Mouse (Mus musculus) MEL (cell line): ENCODE data around the gene Pqlc2. TPM values are rescaled to one million over a fixed set of nuclear protein-coding genes. Genes with fewer than 3 reads are reported as not detected.

Experiments used
- DNase-seq: peaks from one replicate; pipeline ENCODE4 v3.0.0; 2011; ENCODE audit warnings: low read depth, low spot score
- H3K27ac ChIP-seq: 2 replicates; pipeline ENCODE4 v1.5.1; 2012; ENCODE audit warnings: low read depth, mild to moderate bottlenecking, control low read depth, low read length, moderate library complexity; ENCODE audit not compliant: control insufficient read depth
- H3K27me3 ChIP-seq, 2 experiments: fragments of 150-350 bp in 1 of 2; sonication (generic) in 1 of 2; 2 replicates each; pipeline ENCODE4 v1.6.1; 2012; ENCODE audit warnings: low read length in 2 of 2, mild to moderate bottlenecking in 2 of 2, improper control_type of control experiment in 1 of 2, moderate library complexity in 1 of 2; ENCODE audit not compliant: insufficient read depth in 2 of 2, control insufficient read depth in 1 of 2
- H3K36me3 ChIP-seq, 2 experiments: 2 replicates each; pipeline ENCODE4 v1.6.1; 2012 to 2014; ENCODE audit warnings: low read length in 2 of 2, improper control_type of control experiment in 1 of 2, inconsistent platforms in 1 of 2, mild to moderate bottlenecking in 1 of 2; ENCODE audit not compliant: insufficient read depth in 2 of 2, control insufficient read depth in 1 of 2
- H3K4me1 ChIP-seq, 2 experiments: fragments of 150-350 bp in 1 of 2; sonication (generic) in 1 of 2; 2 replicates each; pipeline ENCODE4 v1.6.1; 2012; ENCODE audit warnings: low read length in 2 of 2, improper control_type of control experiment in 1 of 2, mild to moderate bottlenecking in 1 of 2; ENCODE audit not compliant: insufficient read depth in 2 of 2, control insufficient read depth in 1 of 2
- H3K4me3 ChIP-seq, 2 experiments: fragments of 150-350 bp in 1 of 2; sonication (generic) in 1 of 2; 2 replicates each; pipeline ENCODE4 v1.5.1; 2012; ENCODE audit warnings: low read depth in 2 of 2, low read length in 2 of 2, mild to moderate bottlenecking in 2 of 2, moderate library complexity in 2 of 2, control low read depth in 1 of 2, improper control_type of control experiment in 1 of 2; ENCODE audit not compliant: control insufficient read depth in 1 of 2, insufficient read depth in 1 of 2
- H3K79me2 ChIP-seq: 2 replicates; pipeline ENCODE4 v1.6.1; 2012; ENCODE audit warnings: mild to moderate bottlenecking, low read length, moderate library complexity; ENCODE audit not compliant: control insufficient read depth, poor library complexity, insufficient read depth
- H3K9ac ChIP-seq: 2 replicates; pipeline ENCODE4 v1.6.1; 2012; ENCODE audit warnings: low read depth, mild to moderate bottlenecking, control low read depth, low read length, moderate library complexity; ENCODE audit not compliant: control insufficient read depth, poor library complexity, severe bottlenecking
- H3K9me3 ChIP-seq: fragments of 150-350 bp; sonication (generic); replicated peaks from 2 replicates; pipeline ENCODE4 v1.6.1; 2012; ENCODE audit warnings: mild to moderate bottlenecking, low read length, improper control_type of control experiment, moderate library complexity; ENCODE audit not compliant: insufficient read depth
- BHLHE40 ChIP-seq: IDR thresholded peaks from 2 replicates; pipeline ENCODE4 v1.6.1; 2012; ENCODE audit warnings: low read depth, mild to moderate bottlenecking, inconsistent platforms, low read length, improper control_type of control experiment, borderline replicate concordance
- ELF1 ChIP-seq: IDR thresholded peaks from 2 replicates; pipeline ENCODE4 v1.6.1; 2014; ENCODE audit warnings: low read depth, mild to moderate bottlenecking, inconsistent platforms, low read length, improper control_type of control experiment, moderate library complexity
- EP300 ChIP-seq, 2 experiments: IDR thresholded peaks; 2 replicates each; pipeline ENCODE4 v1.6.1; 2011; ENCODE audit warnings: improper control_type of control experiment in 2 of 2, low read length in 2 of 2, low read depth in 1 of 2, mild to moderate bottlenecking in 1 of 2
- GATA1 ChIP-seq: IDR thresholded peaks from 2 replicates; pipeline ENCODE4 v1.6.1; 2011; ENCODE audit warnings: low read depth, low read length, improper control_type of control experiment
- HCFC1 ChIP-seq: IDR thresholded peaks from 2 replicates; pipeline ENCODE4 v1.6.1; 2012; ENCODE audit warnings: low read depth, mild to moderate bottlenecking, inconsistent platforms, low read length, improper control_type of control experiment, moderate library complexity
- KAT2A ChIP-seq: conservative IDR thresholded peaks from 2 replicates; pipeline ENCODE4 v1.6.1; 2012; ENCODE audit warnings: low read depth, low read length, improper control_type of control experiment, inconsistent platforms
- MAFK ChIP-seq: IDR thresholded peaks from 2 replicates; pipeline ENCODE4 v1.6.1; 2011; ENCODE audit warnings: low read depth, mild to moderate bottlenecking, low read length, improper control_type of control experiment, borderline replicate concordance
- MAX ChIP-seq: IDR thresholded peaks from 2 replicates; pipeline ENCODE4 v1.6.1; 2011; ENCODE audit warnings: low read length, improper control_type of control experiment
- MAZ ChIP-seq: IDR thresholded peaks from 2 replicates; pipeline ENCODE4 v1.6.1; 2012; ENCODE audit warnings: low read depth, mild to moderate bottlenecking, inconsistent platforms, low read length, improper control_type of control experiment
- MEF2A ChIP-seq: IDR thresholded peaks from 2 replicates; pipeline ENCODE4 v1.6.1; 2014; ENCODE audit warnings: low read depth, mild to moderate bottlenecking, inconsistent platforms, low read length, improper control_type of control experiment; ENCODE audit not compliant: poor library complexity, insufficient replicate concordance, severe bottlenecking; ENCODE audit errors: extremely low read depth
- MYB ChIP-seq: IDR thresholded peaks from 2 replicates; pipeline ENCODE4 v1.6.1; 2011; ENCODE audit warnings: mild to moderate bottlenecking, low read depth, low read length, improper control_type of control experiment
- NRF1 ChIP-seq: IDR thresholded peaks from 2 replicates; pipeline ENCODE4 v1.6.1; 2014; ENCODE audit warnings: low read depth, mild to moderate bottlenecking, inconsistent platforms, low read length, improper control_type of control experiment, moderate library complexity; ENCODE audit not compliant: poor library complexity, insufficient read depth, severe bottlenecking
- POLR2AphosphoS2 ChIP-seq: IDR thresholded peaks from 2 replicates; pipeline ENCODE4 v1.6.1; 2011; ENCODE audit warnings: low read length, improper control_type of control experiment
- POLR2AphosphoS5 ChIP-seq: IDR thresholded peaks from 2 replicates; pipeline ENCODE4 v1.6.1; 2012; ENCODE audit warnings: low read depth, borderline replicate concordance, mild to moderate bottlenecking, inconsistent platforms, low read length, moderate library complexity, mixed read lengths
- SIN3A ChIP-seq: IDR thresholded peaks from 2 replicates; pipeline ENCODE4 v1.6.1; 2012; ENCODE audit warnings: low read length, improper control_type of control experiment, inconsistent platforms
- SMC3 ChIP-seq: IDR thresholded peaks from 2 replicates; pipeline ENCODE4 v1.6.1; 2011; ENCODE audit warnings: low read depth, low read length, improper control_type of control experiment
- TAL1 ChIP-seq: IDR thresholded peaks from 2 replicates; pipeline ENCODE4 v1.6.1; 2012; ENCODE audit warnings: mild to moderate bottlenecking, inconsistent platforms, low read length, moderate library complexity, mixed read lengths
- TBP ChIP-seq: IDR thresholded peaks from 2 replicates; pipeline ENCODE4 v1.8.0; 2011; ENCODE audit warnings: low read depth, low read length, improper control_type of control experiment
- USF1 ChIP-seq: IDR thresholded peaks from 2 replicates; pipeline ENCODE4 v1.6.1; 2014; ENCODE audit warnings: low read depth, mild to moderate bottlenecking, inconsistent platforms, low read length, improper control_type of control experiment, moderate library complexity
- USF2 ChIP-seq, 2 experiments: IDR thresholded peaks; 2 replicates each; pipeline ENCODE4 v1.6.1; 2011 to 2012; ENCODE audit warnings: improper control_type of control experiment in 2 of 2, low read length in 2 of 2, borderline replicate concordance in 1 of 2, inconsistent platforms in 1 of 2, low read depth in 1 of 2, mild to moderate bottlenecking in 1 of 2; ENCODE audit not compliant: insufficient read depth in 1 of 2
- ZMIZ1 ChIP-seq: IDR thresholded peaks from 2 replicates; pipeline ENCODE4 v1.6.1; 2012; ENCODE audit warnings: low read depth, mild to moderate bottlenecking, inconsistent platforms, low read length, improper control_type of control experiment, moderate library complexity
- polyA plus RNA-seq, 2 experiments: library from polyadenylated mRNA; stranded (reverse) in 1 of 2; unstranded in 1 of 2; fragments of >175 nt in 1 of 2; fragments of >200 nt in 1 of 2; gene quantifications; 2 replicates each; pipeline versions ENCODE4 v1.2.1 to v1.2.4; 2012; ENCODE audit warnings: low replicate concordance in 2 of 2, low read depth in 1 of 2; ENCODE audit not compliant: insufficient read length in 2 of 2, insufficient read depth in 1 of 2, missing spikeins in 1 of 2
- total RNA-seq: library from RNA; depleted of rRNA; stranded (reverse); fragments of 300-350 nt; gene quantifications from 2 replicates; pipeline ENCODE4 v1.2.3, GENCODE M21; 2012

Gene Pqlc2
- total and polyA plus RNA-seq, 3 experiments, result 5.2 to 12.0 TPM; not detected in 1

DNA sequence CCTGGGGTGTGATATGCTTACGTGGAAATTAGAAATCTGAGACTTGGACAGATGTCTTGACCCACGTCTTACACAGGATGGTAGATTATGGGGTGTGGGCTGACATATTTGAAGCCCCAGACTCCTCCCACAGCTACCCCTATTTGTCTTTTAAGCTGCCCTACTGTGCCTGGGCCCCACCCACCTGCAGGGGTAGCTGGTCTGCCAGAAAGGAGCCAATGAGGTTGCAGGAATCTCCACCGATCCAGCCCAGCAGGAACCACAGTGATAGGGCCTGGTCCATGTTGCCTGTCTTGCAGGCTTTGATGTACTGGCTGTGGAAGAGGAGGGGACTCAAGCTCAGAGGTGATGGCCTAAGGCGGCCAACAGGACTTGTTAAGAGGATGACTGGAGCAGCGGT lies 8.3 kb downstream of the Pqlc2 start:
- no peak overlapping the region for H3K4me3 ChIP-seq
- no peak for DNase-seq
- no peak overlapping the region for H3K27ac ChIP-seq
- no peaks in the 10 kb centered on the region for H3K4me1 ChIP-seq
- no peaks in the 10 kb centered on the region for H3K79me2 ChIP-seq
- no peaks in the 10 kb centered on the region; a peak in 1 of 4 replicates for H3K36me3 ChIP-seq
- TF ChIP-seq KAT2A (no peak), BHLHE40 (no peak), TBP (no peak), MAZ (no peak), ZMIZ1 (no peak)
- no peaks in the 10 kb centered on the region for H3K27me3 ChIP-seq
- H3K9ac ChIP-seq, result no peak overlapping the region
- no peaks in the 10 kb centered on the region for H3K9me3 ChIP-seq

GRCm38 (mm10) chr4:139301780-139302179 lies 8.7 kb downstream of the Pqlc2 start:
- DNase-seq, result no peak
- Histone ChIP-seq H3K79me2 (no peaks in the 10 kb centered on the region), H3K27me3 (no peaks in the 10 kb centered on the region), H3K9ac (no peak overlapping the region), H3K4me3 (no peak overlapping the region), H3K9me3 (no peaks in the 10 kb centered on the region), H3K27ac (no peak overlapping the region), H3K36me3 (no peaks in the 10 kb centered on the region; a peak in 1 of 4 replicates), H3K4me1 (no peaks in the 10 kb centered on the region)
- TF ChIP-seq SIN3A (no peak), MAX (no peak), POLR2AphosphoS5 (no peak), GATA1 (no peak), MAZ (no peak), NRF1 (no peak), TAL1 (no peak)

- no peak for DNase-seq
- H3K9me3 ChIP-seq, result no peaks in the 10 kb centered on the region
Observed at GRCm38 (mm10) chr4:139298671-139299366, 11.7 kb downstream of the Pqlc2 start.

More at GRCm38 (mm10) chr4:139298671-139299366, 11.7 kb downstream of the Pqlc2 start:
- no peaks in the 10 kb centered on the region for H3K4me1 ChIP-seq
- no peaks in the 10 kb centered on the region for H3K79me2 ChIP-seq
- no peaks in the 10 kb centered on the region for H3K27me3 ChIP-seq
- H3K27ac ChIP-seq, result no peak overlapping the region
- no peaks in the 10 kb centered on the region; a peak in 1 of 4 replicates for H3K36me3 ChIP-seq
- TF ChIP-seq MAZ (no peak), EP300 (IDR thresholded peaks at IDR 0.05; ENCODE audit: low read depth in 1 of 2, low read length in 2 of 2) (no peak), USF2 (IDR thresholded peaks at IDR 0.05; ENCODE audit: borderline replicate concordance in 1 of 2, insufficient read depth in 1 of 2, low read depth in 1 of 2, low read length in 2 of 2) (no peak), POLR2AphosphoS5 (no peak), MYB (no peak), GATA1 (no peak), POLR2AphosphoS2 (no peak), MEF2A (no peak), BHLHE40 (no peak), MAFK (no peak), TAL1 (no peak), USF1 (no peak), HCFC1 (no peak), KAT2A (no peak), ZMIZ1 (no peak), SMC3 (no peak), ELF1 (no peak)
- no peak overlapping the region for H3K4me3 ChIP-seq
- H3K9ac ChIP-seq, result no peak overlapping the region
